Mouse (Mus musculus) ES-E14 (cell line): ENCODE measurements around the gene Olfr971.
"Not testable (repeated sequence)": the region's sequence is repeated elsewhere in the genome, so short reads cannot be mapped to it uniquely, and the experiment has no call there.

Experiments
- HCFC1 ChIP-seq: IDR thresholded peaks from 2 replicates; pipeline ENCODE4 v1.6.1; 2012; ENCODE audit warnings: low read length, inconsistent platforms, borderline replicate concordance; ENCODE audit not compliant: insufficient read depth
- ZNF384 ChIP-seq: IDR thresholded peaks from 2 replicates; pipeline ENCODE4 v1.6.1; 2012; ENCODE audit warnings: low read depth, low read length, inconsistent platforms

- not testable (repeated sequence) for TF ChIP-seq ZNF384, HCFC1
These were observed at the start of gene Olfr971 for GRCm38 (mm10) chr9:39836576-39836975.
